Comparison of ENCODE assay signal across 1 mouse cellular context in the genomic region with DNA sequence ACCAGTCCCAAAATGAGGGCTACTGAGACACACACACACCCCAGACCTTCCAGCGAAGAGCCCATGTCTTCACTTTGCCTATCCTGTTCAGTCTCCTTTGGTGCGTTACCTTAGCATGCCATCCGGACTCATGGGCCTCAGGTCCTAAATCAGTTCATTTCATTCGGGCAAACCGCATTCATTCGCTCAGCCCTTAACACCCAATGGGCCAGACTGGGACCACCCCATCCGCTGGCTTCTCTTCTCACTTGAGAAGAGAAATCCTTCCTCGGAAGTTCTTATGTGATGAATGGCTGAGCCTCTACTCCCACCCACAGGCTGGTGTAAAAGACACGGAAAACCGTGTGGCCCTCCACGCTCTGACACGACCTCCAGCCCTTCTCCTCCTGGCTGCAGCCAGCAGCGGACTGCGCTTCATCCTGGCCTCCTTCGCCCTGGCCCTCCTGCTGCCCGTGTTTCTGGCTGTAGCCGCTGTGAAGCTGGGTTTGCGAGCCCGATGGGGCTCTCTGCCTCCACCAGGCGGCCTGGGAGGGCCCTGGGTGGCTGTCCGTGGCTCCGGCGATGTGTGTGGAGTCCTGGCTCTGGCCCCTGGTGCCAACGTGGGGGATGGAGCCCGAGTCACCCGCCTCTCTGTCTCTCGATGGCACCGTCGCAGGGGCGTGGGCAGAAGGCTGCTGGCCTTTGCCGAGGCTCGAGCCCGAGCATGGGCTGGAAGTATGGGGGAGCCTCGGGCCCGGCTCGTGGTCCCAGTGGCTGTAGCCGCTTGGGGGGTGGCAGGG.
TF ChIP-seq lines count a peak whose summit lies in the region.

No protein-coding gene starts in this region.

TF ChIP-seq in C2C12, 6 proteins besides CTCF, POLR2A, EP300 and RAD21:
- no peak for TF ChIP-seq CEBPB (IDR thresholded peaks at IDR 0.05; ENCODE audit: low read depth)
- TF ChIP-seq MYOD1 (IDR thresholded peaks at IDR 0.05; ENCODE audit: control insufficient read depth, insufficient read length, low read depth): no peak
- TF ChIP-seq MYOG (IDR thresholded peaks at IDR 0.05; ENCODE audit: control insufficient read depth, extremely low read depth, insufficient read length): no peak
- TF ChIP-seq USF1 (IDR thresholded peaks at IDR 0.05; ENCODE audit: low read depth): no peak
- no peak for TF ChIP-seq FOSL1 (IDR thresholded peaks at IDR 0.05; ENCODE audit: insufficient read depth, low read length, poor library complexity, severe bottlenecking)
TF ChIP-seq in C2C12: peak in this region for 0.
